Mouse (Mus musculus) layer of hippocampus, adult 6 months (tissue): ENCODE data around the gene Gna14. TPM values are rescaled to one million over a fixed set of nuclear protein-coding genes. Genes with fewer than 3 reads are reported as not detected.

ENCODE experiments used
- long read RNA-seq, 2 experiments: library from polyadenylated mRNA; unstranded; transcript quantifications; one replicate each; pipeline ENCODE4 v2.0.0; 2019 to 2020
- polyA plus RNA-seq: library from polyadenylated mRNA; unstranded; fragments of <200 nt; fragmentation: Nextera tagmentation; gene quantifications from 2 replicates; pipeline ENCODE4 v1.2.3, GENCODE M21; 2021

Gna14 gene
- polyA plus RNA-seq, result 0.77 and 0.78 TPM in 2 replicates
- long read RNA-seq, experiment 1, partial matches to known transcripts, result 0 of 2 reads
- long read RNA-seq, experiment 1, other reads (novel, unspliced or antisense), result 0 of 2 reads
- long read RNA-seq, experiment 2, partial matches to known transcripts, result 0 of 4 reads
- long read RNA-seq, experiment 2, other reads (novel, unspliced or antisense), result 0 of 4 reads

GRCm38 (mm10) chr19:16435531-16436231, at the start of gene Gna14:
TSS of gene Gna14 (plus strand) at chr19:16435762.

